Mouse (Mus musculus): ENCODE data around the gene Tiam1.

Tiam1 gene

GRCm38 (mm10) chr16:89909393-89910068, 234.0 kb downstream of the Tiam1 start:
- DNase-seq (ENCODE audit: low spot score): no peak

DNA sequence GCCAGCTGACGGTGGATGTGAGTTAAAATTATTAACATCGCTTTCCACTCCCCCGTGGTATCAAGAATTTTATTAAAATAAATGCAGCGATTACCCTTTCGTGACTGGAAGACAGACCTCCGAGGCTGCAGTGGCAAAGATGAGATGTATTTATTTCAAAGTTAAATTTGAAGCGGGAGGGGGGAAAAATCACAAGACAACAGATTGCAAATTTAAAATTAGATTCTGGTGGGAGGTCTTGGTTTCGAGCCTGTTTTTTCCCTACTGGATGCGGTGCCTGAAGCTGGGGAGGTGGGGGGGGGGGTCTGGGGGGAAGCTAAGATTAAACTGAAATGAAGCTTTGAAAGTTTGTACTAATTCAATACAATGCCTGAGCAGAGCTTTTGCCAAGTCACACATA, 235.9 kb downstream of the Tiam1 start:
- DNase-seq (ENCODE audit: low spot score): no peak

GRCm38 (mm10) chr16:89906909-89907308, 236.7 kb downstream of the Tiam1 start:
- DNase-seq (ENCODE audit: low spot score): no peak

DNA sequence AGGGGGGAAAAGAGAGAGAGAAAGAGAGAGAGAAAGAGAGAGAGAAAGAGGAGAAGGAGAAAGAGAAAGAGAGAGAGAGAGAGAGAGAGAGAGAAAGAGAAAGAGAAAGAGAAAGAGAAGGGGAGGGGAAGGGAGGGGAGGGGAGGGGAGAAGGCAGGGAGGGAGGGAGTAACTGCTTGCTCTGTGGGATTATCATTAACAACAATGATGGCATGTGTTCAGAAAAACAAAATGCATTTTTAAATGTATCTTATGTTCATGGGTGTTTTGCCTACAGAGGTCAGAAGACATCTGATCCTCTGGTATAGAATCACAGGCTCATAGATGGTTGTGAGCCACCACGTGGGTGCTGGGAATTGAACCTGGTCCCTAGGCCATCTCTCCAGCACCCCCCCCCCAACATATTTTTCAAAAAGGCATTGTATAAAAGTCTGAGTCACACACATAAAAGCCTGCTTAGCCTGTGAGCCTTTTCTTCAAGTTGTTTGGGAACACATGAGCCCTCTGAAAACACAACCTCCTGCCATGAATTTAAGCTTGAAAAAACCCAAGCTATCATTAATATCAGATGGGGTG, 237.8 kb downstream of the Tiam1 start:
- DNase-seq (ENCODE audit: low spot score): no peak

- no peak for DNase-seq (ENCODE audit: low spot score)
These were observed 239.4 kb downstream of the Tiam1 start for GRCm38 (mm10) chr16:89904121-89904520.

DNA sequence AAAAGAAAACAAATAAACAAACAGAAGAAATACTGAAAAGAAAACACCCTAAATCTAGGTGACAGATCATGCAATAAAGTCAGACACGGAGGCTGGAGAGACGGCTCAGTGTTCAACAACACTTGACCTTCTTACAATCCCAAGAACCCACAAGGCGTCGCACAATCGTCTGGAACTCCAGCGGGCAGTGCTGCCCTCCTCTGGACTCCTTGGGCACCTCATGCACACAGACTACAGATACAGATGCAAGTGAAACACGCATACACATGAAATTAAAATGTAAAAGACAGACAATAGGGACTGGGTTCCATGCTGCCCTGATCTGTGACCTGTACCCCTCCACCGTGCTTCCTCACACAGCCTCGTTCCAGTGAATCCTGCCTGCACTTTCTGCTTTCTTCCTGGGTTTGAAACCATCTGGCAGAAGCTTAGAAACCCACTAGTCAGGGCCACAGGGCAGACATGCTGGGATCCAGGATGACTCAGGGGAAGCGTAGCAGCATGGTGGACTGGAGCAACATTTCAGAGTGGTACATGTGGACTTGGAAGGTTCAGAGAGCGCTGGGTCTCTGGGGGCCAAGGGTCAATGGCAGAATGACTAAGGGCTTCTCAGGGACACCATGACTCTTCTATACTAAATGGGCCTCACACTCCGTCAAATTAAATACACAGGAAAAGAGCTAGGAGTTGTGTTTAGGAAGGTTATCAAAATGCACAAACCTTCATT, 240.8 kb downstream of the Tiam1 start:
- no peak for DNase-seq (ENCODE audit: low spot score)

GRCm38 (mm10) chr16:89900681-89901080, 242.9 kb downstream of the Tiam1 start:
- no peak for DNase-seq (ENCODE audit: low spot score)

DNA sequence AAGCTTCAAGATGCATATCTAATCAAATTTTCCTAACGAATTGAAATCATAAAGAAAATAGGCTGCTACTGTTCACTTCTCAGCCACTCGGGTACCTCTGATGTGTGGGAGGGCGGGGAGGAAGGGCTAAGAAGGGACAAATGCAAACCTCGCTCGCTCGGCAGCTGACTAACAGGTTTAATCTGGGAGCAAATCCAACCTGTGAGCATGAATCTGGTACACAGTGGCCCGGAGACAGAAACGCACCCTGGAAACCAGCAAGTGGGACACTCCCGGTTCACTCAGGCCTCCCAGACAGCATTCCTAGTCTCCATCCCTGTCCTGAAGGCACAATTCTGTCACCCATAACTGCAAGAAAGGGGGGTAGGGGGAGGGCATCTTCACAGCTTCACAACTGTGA, 244.4 kb downstream of the Tiam1 start:
- no peak for DNase-seq (ENCODE audit: low spot score)

- DNase-seq (ENCODE audit: low spot score): no peak
These were observed 245.3 kb downstream of the Tiam1 start for GRCm38 (mm10) chr16:89898299-89898625.

DNA sequence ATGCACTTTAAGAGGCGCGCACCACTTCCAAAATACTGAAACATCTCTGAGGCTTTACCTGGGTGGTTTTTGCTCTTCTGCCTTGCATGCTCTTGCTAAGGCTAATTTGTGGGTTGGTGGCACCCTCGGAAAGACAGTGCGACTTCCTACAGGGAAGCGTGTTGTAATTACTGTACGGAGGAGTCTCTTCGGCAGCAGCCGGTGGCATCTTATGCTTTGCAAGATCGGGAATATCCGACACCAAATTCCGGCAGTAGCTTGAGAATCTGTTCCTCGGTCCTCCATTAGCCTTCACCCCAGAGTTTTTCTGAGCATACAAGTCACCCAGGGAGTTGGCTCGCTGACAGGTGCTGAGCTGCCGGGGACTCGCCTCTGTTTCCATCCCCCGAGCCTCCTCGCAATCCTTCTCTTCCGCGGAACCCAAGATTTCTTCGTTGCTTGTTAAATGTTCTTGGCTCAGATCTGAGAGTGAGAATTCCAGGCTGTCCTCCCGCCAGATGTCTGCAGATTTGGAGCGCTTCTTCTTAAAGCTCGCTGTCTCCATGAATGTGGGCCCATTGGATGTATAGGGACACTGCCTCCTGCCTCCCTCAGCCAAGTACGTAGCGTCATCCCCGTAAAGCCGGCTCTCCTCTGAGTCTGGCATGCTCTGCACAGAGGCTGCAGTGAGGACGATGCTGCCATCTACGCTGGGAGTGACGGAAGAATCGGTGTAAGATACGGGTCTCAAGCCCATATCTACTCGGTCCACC, 245.8 kb downstream of the Tiam1 start:
- no peak for DNase-seq (ENCODE audit: low spot score)

GRCm38 (mm10) chr16:89896885-89897546, 246.6 kb downstream of the Tiam1 start:
- DNase-seq (ENCODE audit: low spot score): no peak

- DNase-seq (ENCODE audit: low spot score): no peak
These were observed 247.2 kb downstream of the Tiam1 start for GRCm38 (mm10) chr16:89896392-89896791.

GRCm38 (mm10) chr16:89895283-89895682, 248.3 kb downstream of the Tiam1 start:
- no peak for DNase-seq (ENCODE audit: low spot score)

GRCm38 (mm10) chr16:89894816-89895215, 248.8 kb downstream of the Tiam1 start:
- DNase-seq (ENCODE audit: low spot score): no peak

DNA sequence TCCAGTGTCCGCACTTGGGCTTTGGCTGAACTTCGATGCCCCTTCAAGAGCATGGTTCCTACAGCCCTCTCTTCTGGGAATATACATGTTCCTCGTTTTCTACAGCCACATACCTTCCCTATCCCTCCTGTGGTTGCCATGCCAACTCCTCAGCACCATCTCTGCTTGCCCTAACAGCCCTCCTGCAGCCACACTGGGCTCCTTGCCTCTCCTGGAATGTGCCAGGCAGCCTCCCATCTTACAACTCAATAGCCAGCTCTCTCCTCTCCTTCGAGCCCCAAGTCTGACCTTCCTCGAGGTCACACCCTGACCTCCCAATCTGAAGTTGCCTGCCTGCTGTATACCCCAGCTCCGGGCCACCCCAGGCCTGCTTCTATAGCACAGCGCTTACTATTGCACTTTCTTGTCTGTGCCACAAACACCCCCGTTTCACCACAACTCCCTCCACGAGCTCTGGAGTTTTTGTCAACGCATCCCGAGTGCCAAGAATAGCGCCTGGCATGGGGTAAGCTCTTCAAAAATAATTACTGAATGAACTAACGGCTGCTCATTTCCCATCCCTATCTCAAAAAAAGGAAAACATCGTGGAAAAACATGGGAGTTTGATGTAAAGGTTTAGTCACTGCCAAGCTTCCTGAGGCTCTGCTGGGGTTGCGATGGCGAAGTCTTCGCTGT, 252.9 kb downstream of the Tiam1 start:
- DNase-seq (ENCODE audit: low spot score): no peak

- DNase-seq (ENCODE audit: low spot score): no peak
These were observed 253.6 kb downstream of the Tiam1 start for GRCm38 (mm10) chr16:89889890-89890462.

GRCm38 (mm10) chr16:89886561-89886960, 257.0 kb downstream of the Tiam1 start:
- no peak for DNase-seq (ENCODE audit: low spot score)

GRCm38 (mm10) chr16:89885661-89886060, 257.9 kb downstream of the Tiam1 start:
- DNase-seq (ENCODE audit: low spot score): no peak

GRCm38 (mm10) chr16:89883897-89884296, 259.7 kb downstream of the Tiam1 start:
- no peak for DNase-seq (ENCODE audit: low spot score)

GRCm38 (mm10) chr16:89882477-89883234, 260.9 kb downstream of the Tiam1 start:
- no peak for DNase-seq (ENCODE audit: low spot score)

- no peak for DNase-seq (ENCODE audit: low spot score)
These were observed 266.4 kb downstream of the Tiam1 start for GRCm38 (mm10) chr16:89877206-89877605.

Data from ovary, postnatal 10 days (tissue).